Mouse (Mus musculus): ENCODE measurements around the gene Zfp961. TPM values are rescaled to one million over a fixed set of nuclear protein-coding genes. Genes with fewer than 3 reads are reported as not detected.
"Not testable (repeated sequence)": the region's sequence is repeated elsewhere in the genome, so short reads cannot be mapped to it uniquely, and the experiment has no call there.

Zfp961 gene
- polyA plus RNA-seq, 2 experiments: 8.4 to 9.2 TPM

- WGBS (ENCODE audit: insufficient replicate concordance): 87% methylated on average over 3 of the region's 3 CpGs
- no peaks in the 10 kb centered on the region for H3K27me3 ChIP-seq (ENCODE audit: control insufficient read depth, insufficient read depth, low read length)
- no peak overlapping the region for H3K9ac ChIP-seq (replicated peaks)
- no peak overlapping the region for H3K27ac ChIP-seq
- H3K36me3 ChIP-seq (replicated peaks; ENCODE audit: control insufficient read depth, insufficient read depth, low read depth): peaks cover 22% of the 10 kb centered on the region
- no peak overlapping the region for H3K4me3 ChIP-seq (ENCODE audit: insufficient read depth in 1 of 2, low read depth in 2 of 2, low read length in 2 of 2)
- TF ChIP-seq EP300 (IDR thresholded peaks at IDR 0.05; ENCODE audit: low read depth): no peak
- TF ChIP-seq CTCF (IDR thresholded peaks at IDR 0.05; ENCODE audit: low read depth): no peak
- H3K4me1 ChIP-seq (replicated peaks; ENCODE audit: control insufficient read depth in 2 of 2, insufficient read depth in 2 of 2, low read length in 1 of 2): peaks cover 7 to 9% of the 10 kb centered on the region in 2 experiments
- ATAC-seq (ENCODE audit: insufficient read depth) (no peak), DNase-seq (ENCODE audit: low read depth in 3 of 3, low spot score in 3 of 3) (no peak)
- H3K9me3 ChIP-seq (ENCODE audit: control insufficient read depth, low read length): no peaks in the 10 kb centered on the region
- H3K4me2 ChIP-seq (ENCODE audit: low read depth): no peak overlapping the region
Observed at GRCm38 (mm10) chr8:71926551-71926950, 24.3 kb upstream of the Zfp961 start.

GRCm38 (mm10) chr8:71927779-71928178 is 23.1 kb upstream of the Zfp961 start:
- H3K4me1 ChIP-seq (replicated peaks; ENCODE audit: control insufficient read depth in 2 of 2, insufficient read depth in 2 of 2, low read length in 1 of 2): peaks cover 7 to 9% of the 10 kb centered on the region in 2 experiments
- TF ChIP-seq EP300 (IDR thresholded peaks at IDR 0.05; ENCODE audit: low read depth) (peak; percentile 57), CTCF (IDR thresholded peaks at IDR 0.05; ENCODE audit: low read depth) (no peak)
- ATAC-seq (ENCODE audit: insufficient read depth): no peak
- peak in 1 of 3 experiments; percentile 38 for DNase-seq (ENCODE audit: low read depth in 3 of 3, low spot score in 3 of 3)
- H3K27ac ChIP-seq: no peak overlapping the region
- no peaks in the 10 kb centered on the region for H3K9me3 ChIP-seq (ENCODE audit: control insufficient read depth, low read length)
- no peaks in the 10 kb centered on the region for H3K27me3 ChIP-seq (ENCODE audit: control insufficient read depth, insufficient read depth, low read length)
- no peak overlapping the region for H3K4me2 ChIP-seq (ENCODE audit: low read depth)
- H3K9ac ChIP-seq (replicated peaks): no peak overlapping the region; the same call in 1 of the 2 replicates
- no peak overlapping the region for H3K4me3 ChIP-seq (ENCODE audit: insufficient read depth in 1 of 2, low read depth in 2 of 2, low read length in 2 of 2)
- H3K36me3 ChIP-seq (replicated peaks; ENCODE audit: control insufficient read depth, insufficient read depth, low read depth): peaks cover 23% of the 10 kb centered on the region

DNA sequence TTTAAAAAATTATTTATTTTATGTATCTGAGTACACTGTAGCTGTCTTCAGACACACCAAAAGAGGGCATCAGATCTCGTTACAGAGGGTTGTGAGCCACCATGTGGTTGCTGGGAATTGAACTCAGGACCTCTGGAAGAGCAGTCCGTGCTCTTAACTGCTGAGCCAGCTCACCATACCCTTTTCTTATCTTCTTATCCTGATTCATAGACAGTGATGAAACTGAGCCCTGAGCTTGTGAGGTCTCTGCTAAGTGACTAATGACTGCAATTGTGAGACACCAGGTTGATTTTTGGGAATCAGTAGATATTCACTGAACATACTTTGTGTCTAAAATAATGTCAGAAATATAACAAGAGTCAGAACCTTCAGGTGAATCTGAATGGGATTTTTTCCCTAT is 12.8 kb upstream of the Zfp961 start:
- H3K27me3 ChIP-seq (ENCODE audit: control insufficient read depth, insufficient read depth, low read length); H3K27ac ChIP-seq: not testable (repeated sequence)
- WGBS (ENCODE audit: insufficient replicate concordance): 63% methylated on average over 2 of the region's 2 CpGs

DNA sequence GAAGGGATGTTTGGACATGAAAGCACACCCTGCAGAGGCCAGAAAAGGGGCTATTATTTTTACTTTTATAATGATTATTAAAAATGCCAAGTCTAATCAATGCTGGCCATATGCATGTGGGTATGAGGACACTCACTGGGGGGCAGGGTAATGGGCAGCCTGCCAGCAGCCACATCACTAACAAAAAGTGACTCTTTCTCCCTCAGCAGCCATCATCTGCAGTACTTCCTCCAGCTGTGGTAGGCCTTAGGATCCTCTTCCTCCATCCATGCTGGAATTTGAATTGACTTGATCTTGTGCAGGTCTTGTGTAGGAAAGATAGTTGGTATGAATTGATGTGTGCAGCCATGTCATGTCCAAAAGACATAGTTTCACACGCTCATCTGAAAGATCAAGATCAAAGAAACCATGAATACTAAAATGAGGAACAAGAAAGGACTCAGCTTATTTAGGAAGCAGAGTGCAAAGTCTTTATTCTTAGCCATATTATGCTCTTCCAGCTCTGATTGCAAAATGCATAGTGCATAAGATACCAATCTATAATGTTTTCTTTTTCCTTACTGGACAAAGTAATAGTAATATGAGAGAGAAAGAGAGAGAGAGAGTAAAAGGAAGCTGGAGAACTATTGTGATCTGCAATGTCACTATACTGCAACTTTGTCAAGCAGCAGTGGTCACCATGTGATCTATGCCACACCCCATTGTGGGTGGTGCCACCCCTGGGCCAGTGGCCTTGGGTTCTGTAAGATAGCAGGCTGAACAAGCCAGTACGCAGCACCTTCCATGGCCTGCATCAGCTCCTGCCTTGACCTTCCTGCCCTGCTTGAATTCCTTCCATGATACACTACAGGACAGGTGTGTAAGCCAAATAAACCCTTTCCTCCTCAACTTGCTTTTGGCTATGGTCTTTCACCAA is 10.3 kb upstream of the Zfp961 start:
- TF ChIP-seq CTCF (IDR thresholded peaks at IDR 0.05; ENCODE audit: low read depth) (no peak), EP300 (IDR thresholded peaks at IDR 0.05; ENCODE audit: low read depth) (no peak)
- whole genome bisulfite sequencing (ENCODE audit: insufficient replicate concordance): 29% methylated on average over 2 of the region's 2 CpGs
- peak in 2 of 3 experiments; percentile 33 to 40 for DNase-seq (ENCODE audit: low read depth in 3 of 3, low spot score in 3 of 3)
- Histone ChIP-seq H3K4me2 (ENCODE audit: low read depth) (no peak overlapping the region), H3K27ac (no peak overlapping the region), H3K9me3 (ENCODE audit: control insufficient read depth, low read length) (no peaks in the 10 kb centered on the region), H3K36me3 (replicated peaks; ENCODE audit: control insufficient read depth, insufficient read depth, low read depth) (no peaks in the 10 kb centered on the region), H3K27me3 (ENCODE audit: control insufficient read depth, insufficient read depth, low read length) (no peaks in the 10 kb centered on the region), H3K9ac (replicated peaks) (no peak overlapping the region), H3K4me1 (replicated peaks; ENCODE audit: control insufficient read depth in 2 of 2, insufficient read depth in 2 of 2, low read length in 1 of 2) (peaks cover 0 to 5% of the 10 kb centered on the region in 2 experiments; a peak in 2 of 4 replicates), H3K4me3 (ENCODE audit: insufficient read depth in 1 of 2, low read depth in 2 of 2, low read length in 2 of 2) (no peak overlapping the region)
- peak; percentile 85 for ATAC-seq (ENCODE audit: insufficient read depth)

More for the DNA sequence above, 12.8 kb upstream of the Zfp961 start:
- DNase-seq (ENCODE audit: low read depth in 3 of 3, low spot score in 3 of 3); H3K9ac ChIP-seq (replicated peaks); H3K4me1 ChIP-seq (replicated peaks; ENCODE audit: control insufficient read depth in 2 of 2, insufficient read depth in 2 of 2, low read length in 1 of 2); H3K36me3 ChIP-seq (replicated peaks; ENCODE audit: control insufficient read depth, insufficient read depth, low read depth); H3K4me2 ChIP-seq (ENCODE audit: low read depth); H3K9me3 ChIP-seq (ENCODE audit: control insufficient read depth, low read length); H3K4me3 ChIP-seq (ENCODE audit: insufficient read depth in 1 of 2, low read depth in 2 of 2, low read length in 2 of 2); ATAC-seq (ENCODE audit: insufficient read depth): not testable (repeated sequence)

DNA sequence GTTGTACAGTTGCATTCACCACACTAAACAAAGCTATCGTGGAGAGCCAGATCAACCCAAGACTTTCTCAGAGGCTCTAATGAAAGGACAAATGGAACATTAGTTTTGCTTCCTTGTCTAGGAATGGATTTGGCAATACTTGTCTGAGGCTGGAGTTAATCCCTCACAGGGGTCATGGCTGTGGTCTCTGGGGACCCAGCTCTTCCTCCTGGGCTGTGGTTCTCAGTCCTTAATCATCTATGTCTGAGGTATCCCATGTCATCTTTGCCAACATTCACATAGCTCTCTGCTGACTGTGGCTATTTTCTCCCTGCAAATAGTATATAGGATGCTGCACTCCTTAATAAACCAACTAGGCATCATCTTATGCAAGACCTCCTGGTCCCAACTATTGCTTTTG is 9.1 kb upstream of the Zfp961 start:
- no peak overlapping the region for H3K27ac ChIP-seq
- no peak for TF ChIP-seq EP300 (IDR thresholded peaks at IDR 0.05; ENCODE audit: low read depth)
- TF ChIP-seq CTCF (IDR thresholded peaks at IDR 0.05; ENCODE audit: low read depth): no peak
- H3K9ac ChIP-seq (replicated peaks): no peak overlapping the region
- H3K4me1 ChIP-seq (replicated peaks; ENCODE audit: control insufficient read depth in 2 of 2, insufficient read depth in 2 of 2, low read length in 1 of 2): peaks cover 0 to 5% of the 10 kb centered on the region in 2 experiments; a peak in 2 of 4 replicates
- H3K9me3 ChIP-seq (ENCODE audit: control insufficient read depth, low read length): no peaks in the 10 kb centered on the region
- no peak for DNase-seq (ENCODE audit: low read depth in 3 of 3, low spot score in 3 of 3)
- 79% methylated on average over 1 of the region's 1 CpGs for WGBS (ENCODE audit: insufficient replicate concordance)
- no peaks in the 10 kb centered on the region for H3K36me3 ChIP-seq (replicated peaks; ENCODE audit: control insufficient read depth, insufficient read depth, low read depth)
- no peak overlapping the region for H3K4me3 ChIP-seq (ENCODE audit: insufficient read depth in 1 of 2, low read depth in 2 of 2, low read length in 2 of 2)
- H3K4me2 ChIP-seq (ENCODE audit: low read depth): no peak overlapping the region
- ATAC-seq (ENCODE audit: insufficient read depth): no peak
- no peaks in the 10 kb centered on the region for H3K27me3 ChIP-seq (ENCODE audit: control insufficient read depth, insufficient read depth, low read length)

Measured in liver, embryonic 14.5 days (tissue).